Mouse (Mus musculus) neural tube, embryonic 13.5 days (tissue): ENCODE measurements around the gene Srebf1. TPM values are rescaled to one million over a fixed set of nuclear protein-coding genes. Genes with fewer than 3 reads are reported as not detected.
A peak's percentile ranks its signal among the peaks of the same experiment; 100 is the strongest.

Experiments used
- ATAC-seq: fragments of 200-750 bp; cut with Nextera tagmentation; 2 replicates; pipeline ENCODE4 v1.8.0; 2017; ENCODE audit warnings: low read depth, mild to moderate bottlenecking, moderate TSS enrichment, moderate library complexity
- H3K27ac ChIP-seq: fragments of 300-500 bp; sonication (generic); replicated peaks from 2 replicates; pipeline ENCODE4 v1.5.1; 2015; ENCODE audit warnings: moderate library complexity, mild to moderate bottlenecking, inconsistent platforms
- H3K27me3 ChIP-seq: fragments of 300-500 bp; sonication (generic); 2 replicates; pipeline ENCODE4 v1.6.1; 2015; ENCODE audit warnings: mild to moderate bottlenecking, inconsistent platforms
- H3K36me3 ChIP-seq: fragments of 300-500 bp; sonication (generic); 2 replicates; pipeline ENCODE4 v1.6.1; 2015; ENCODE audit warnings: mild to moderate bottlenecking, inconsistent platforms
- H3K4me1 ChIP-seq: fragments of 300-500 bp; sonication (generic); replicated peaks from 2 replicates; pipeline ENCODE4 v1.6.1; 2015; ENCODE audit warnings: inconsistent platforms
- H3K4me2 ChIP-seq: fragments of 300-500 bp; sonication (generic); 2 replicates; pipeline ENCODE4 v1.6.1; 2015; ENCODE audit warnings: inconsistent platforms, mild to moderate bottlenecking, moderate library complexity
- H3K4me3 ChIP-seq: fragments of 300-500 bp; sonication (generic); 2 replicates; pipeline ENCODE4 v1.5.1; 2015; ENCODE audit warnings: mild to moderate bottlenecking, inconsistent platforms
- H3K9ac ChIP-seq: fragments of 300-500 bp; sonication (generic); 2 replicates; pipeline ENCODE4 v1.6.1; 2015; ENCODE audit warnings: moderate library complexity, mild to moderate bottlenecking, inconsistent platforms
- H3K9me3 ChIP-seq: fragments of 300-500 bp; sonication (generic); 2 replicates; pipeline ENCODE4 v1.6.1; 2016; ENCODE audit warnings: inconsistent platforms
- WGBS: fragments of 180-500 bp; shearing (Covaris S2); methylation state at CpG from one replicate; pipeline ENCODE4 v1.1.7; 2015; 5-methylcytosine and 5-hydroxymethylcytosine counted together
- microRNA-seq: library from miRNA; unstranded; fragments of <30 nt; microRNA quantifications from one replicate; pipeline ENCODE4, GENCODE M21; 2016
- polyA plus RNA-seq: library from polyadenylated mRNA; unstranded; fragments of >200 nt; fragmentation: Nextera tagmentation; extraction: Ambion mirVana; gene quantifications from 2 replicates; pipeline ENCODE4 v1.2.1, GENCODE M21; 2015

Gene Srebf1
- polyA plus RNA-seq, 1 experiment from 2014 or later = 38.5 TPM

GRCm38 (mm10) chr11:60152339-60152738 lies 70.0 kb downstream of the Srebf1 start:
- ATAC-seq = no peak
- WGBS = 87% methylated on average over 1 of the region's 1 CpGs
- peaks cover 63% of the 10 kb centered on the region for H3K4me1 ChIP-seq

GRCm38 (mm10) chr11:60150677-60151076 lies 71.7 kb downstream of the Srebf1 start:
- Histone ChIP-seq H3K4me2 (no peak overlapping the region), H3K4me1 (peaks cover 72% of the 10 kb centered on the region), H3K4me3 (no peak overlapping the region), H3K27me3 (no peaks in the 10 kb centered on the region), H3K27ac (no peak overlapping the region), H3K36me3 (peaks cover 46% of the 10 kb centered on the region), H3K9me3 (no peaks in the 10 kb centered on the region), H3K9ac (no peak overlapping the region)
- 76% methylated on average over 3 of the region's 3 CpGs for WGBS
- ATAC-seq = no peak

More at GRCm38 (mm10) chr11:60152339-60152738, 70.0 kb downstream of the Srebf1 start:
- H3K36me3 ChIP-seq = peaks cover 36% of the 10 kb centered on the region
- no peak overlapping the region for H3K4me3 ChIP-seq
- H3K9ac ChIP-seq = no peak overlapping the region
- 0 out of 2 replicates have a peak overlapping the region, but pooled peaks have one; percentile 9 for H3K27ac ChIP-seq
- H3K27me3 ChIP-seq = no peaks in the 10 kb centered on the region
- H3K4me2 ChIP-seq = no peak overlapping the region
- no peaks in the 10 kb centered on the region for H3K9me3 ChIP-seq

Small RNA genes within 50 kb of the gene (microRNA-seq; reads per million reads assigned to microRNA genes)
- gene Mir6921 (1.0 reads per million), gene Mir6922 (not detected)

Other genes starting within 250 kb of the Srebf1 start
- gene Pemt, start 176.1 kb downstream of the Srebf1 start, polyA plus RNA-seq = 7.1 and 8.5 TPM in 2 replicates
- 29.9 and 30.0 TPM in 2 replicates for gene Rai1, start 117.6 kb downstream of the Srebf1 start, polyA plus RNA-seq
- 52.8 and 61.4 TPM in 2 replicates for gene Tom1l2, start 130.3 kb upstream of the Srebf1 start, polyA plus RNA-seq
- 3.8 TPM in 2 replicates for gene Drc3, start 130.7 kb upstream of the Srebf1 start, polyA plus RNA-seq
- 19.2 and 20.2 TPM in 2 replicates for gene Gid4, start 194.6 kb upstream of the Srebf1 start, polyA plus RNA-seq
- 39.4 and 41.2 TPM in 2 replicates for gene Atpaf2, start 195.9 kb upstream of the Srebf1 start, polyA plus RNA-seq
- 92.5 and 99.3 TPM in 2 replicates for gene Drg2, start 232.0 kb upstream of the Srebf1 start, polyA plus RNA-seq
- 0.15 and 0.21 TPM in 2 replicates for gene Myo15, start 246.8 kb upstream of the Srebf1 start, polyA plus RNA-seq